Mouse (Mus musculus) fat pad, adult 2 months (tissue): ENCODE data around the gene Sesn1.
"Not testable (repeated sequence)": the region's sequence is repeated elsewhere in the genome, so short reads cannot be mapped to it uniquely, and the experiment has no call there.

Experiments used
- DNase-seq: peaks from one replicate; pipeline ENCODE4 v3.0.0-alpha.2; 2011; ENCODE audit warnings: low read depth, low spot score; ENCODE audit errors: extremely low read depth

Gene Sesn1

GRCm38 (mm10) chr10:41907950-41908349, 98.2 kb downstream of the Sesn1 start:
- DNase-seq = no peak

- no peak for DNase-seq
Measured at GRCm38 (mm10) chr10:41908899-41909298, 99.2 kb downstream of the Sesn1 start.

GRCm38 (mm10) chr10:41912290-41912994, 102.7 kb downstream of the Sesn1 start:
- no peak for DNase-seq

- DNase-seq = no peak
Measured at GRCm38 (mm10) chr10:41926726-41927125, 117.0 kb downstream of the Sesn1 start.

GRCm38 (mm10) chr10:41930966-41931365, 121.2 kb downstream of the Sesn1 start:
- no peak for DNase-seq

- DNase-seq = no peak
Measured at GRCm38 (mm10) chr10:41931962-41932361, 122.2 kb downstream of the Sesn1 start.

- no peak for DNase-seq
Measured at GRCm38 (mm10) chr10:41932943-41933342, 123.2 kb downstream of the Sesn1 start.

- DNase-seq = no peak
Measured at GRCm38 (mm10) chr10:41933536-41933935, 123.8 kb downstream of the Sesn1 start.

- peak; percentile 43 for DNase-seq
Measured at GRCm38 (mm10) chr10:41934633-41935475, 125.1 kb downstream of the Sesn1 start.

GRCm38 (mm10) chr10:41935476-41935829, 125.7 kb downstream of the Sesn1 start:
- DNase-seq = no peak

- DNase-seq = no peak
Measured at GRCm38 (mm10) chr10:41936100-41936499, 126.4 kb downstream of the Sesn1 start.

GRCm38 (mm10) chr10:41937176-41937575, 127.4 kb downstream of the Sesn1 start:
- no peak for DNase-seq

- DNase-seq = no peak
Measured at GRCm38 (mm10) chr10:41939090-41939489, 129.4 kb downstream of the Sesn1 start.

GRCm38 (mm10) chr10:41952354-41952753, 142.6 kb downstream of the Sesn1 start:
- DNase-seq = not testable (repeated sequence)

GRCm38 (mm10) chr10:41952850-41953527, 143.3 kb downstream of the Sesn1 start:
- no peak for DNase-seq

GRCm38 (mm10) chr10:41953528-41953864, 143.8 kb downstream of the Sesn1 start:
- no peak for DNase-seq

- no peak for DNase-seq
Measured at GRCm38 (mm10) chr10:41957421-41958225, 147.9 kb downstream of the Sesn1 start.
